Mouse (Mus musculus) intestine, embryonic 16.5 days (tissue): ENCODE measurements around the gene Commd8. TPM values are rescaled to one million over a fixed set of nuclear protein-coding genes. Genes with fewer than 3 reads are reported as not detected.
A peak's percentile ranks its signal among the peaks of the same experiment; 100 is the strongest.

Experiments used
- ATAC-seq: fragments of 200-750 bp; cut with Nextera tagmentation; 2 replicates; pipeline ENCODE4 v1.8.0; 2017; ENCODE audit warnings: moderate TSS enrichment, moderate library complexity
- H3K27ac ChIP-seq: fragments of 300-500 bp; sonication (generic); 2 replicates; pipeline ENCODE4 v1.5.1; 2014; ENCODE audit warnings: mild to moderate bottlenecking, low read length
- H3K27me3 ChIP-seq: fragments of 300-500 bp; sonication (generic); replicated peaks from 2 replicates; pipeline ENCODE4 v1.6.1; 2014; ENCODE audit warnings: low read length, control low read depth, mixed read lengths; ENCODE audit not compliant: control insufficient read depth, insufficient read depth
- H3K36me3 ChIP-seq: fragments of 300-500 bp; sonication (generic); 2 replicates; pipeline ENCODE4 v1.6.1; 2014; ENCODE audit warnings: low read length, control low read depth; ENCODE audit not compliant: control insufficient read depth, insufficient read depth
- H3K4me1 ChIP-seq: fragments of 300-500 bp; sonication (generic); 2 replicates; pipeline ENCODE4 v1.6.1; 2014; ENCODE audit warnings: low read length, control low read depth, mixed read lengths; ENCODE audit not compliant: control insufficient read depth, insufficient read depth
- H3K4me2 ChIP-seq: fragments of 300-500 bp; sonication (generic); 2 replicates; pipeline ENCODE4 v1.6.1; 2014; ENCODE audit warnings: low read depth, low read length, control low read depth
- H3K4me3 ChIP-seq: fragments of 300-500 bp; sonication (generic); 2 replicates; pipeline ENCODE4 v1.5.1; 2014; ENCODE audit warnings: mild to moderate bottlenecking, low read length
- H3K9ac ChIP-seq: fragments of 300-500 bp; sonication (generic); 2 replicates; pipeline ENCODE4 v1.6.1; 2014; ENCODE audit warnings: low read depth, low read length
- H3K9me3 ChIP-seq: fragments of 300-500 bp; sonication (generic); 2 replicates; pipeline ENCODE4 v1.6.1; 2016; ENCODE audit warnings: low read length, control low read depth; ENCODE audit not compliant: control insufficient read depth
- WGBS: fragments of 180-500 bp; shearing (Covaris S2); extraction: QIAGEN DNeasy Blood & Tissue Kit; methylation state at CpG from one replicate; pipeline ENCODE4 v1.1.7; 2014; 5-methylcytosine and 5-hydroxymethylcytosine counted together
- polyA plus RNA-seq: library from polyadenylated mRNA; unstranded; fragments of >200 nt; fragmentation: Nextera tagmentation; extraction: Ambion mirVana; gene quantifications from 2 replicates; pipeline ENCODE4 v1.2.1, GENCODE M21; 2015

Commd8 gene
- polyA plus RNA-seq, result 127 and 129 TPM in 2 replicates

DNA sequence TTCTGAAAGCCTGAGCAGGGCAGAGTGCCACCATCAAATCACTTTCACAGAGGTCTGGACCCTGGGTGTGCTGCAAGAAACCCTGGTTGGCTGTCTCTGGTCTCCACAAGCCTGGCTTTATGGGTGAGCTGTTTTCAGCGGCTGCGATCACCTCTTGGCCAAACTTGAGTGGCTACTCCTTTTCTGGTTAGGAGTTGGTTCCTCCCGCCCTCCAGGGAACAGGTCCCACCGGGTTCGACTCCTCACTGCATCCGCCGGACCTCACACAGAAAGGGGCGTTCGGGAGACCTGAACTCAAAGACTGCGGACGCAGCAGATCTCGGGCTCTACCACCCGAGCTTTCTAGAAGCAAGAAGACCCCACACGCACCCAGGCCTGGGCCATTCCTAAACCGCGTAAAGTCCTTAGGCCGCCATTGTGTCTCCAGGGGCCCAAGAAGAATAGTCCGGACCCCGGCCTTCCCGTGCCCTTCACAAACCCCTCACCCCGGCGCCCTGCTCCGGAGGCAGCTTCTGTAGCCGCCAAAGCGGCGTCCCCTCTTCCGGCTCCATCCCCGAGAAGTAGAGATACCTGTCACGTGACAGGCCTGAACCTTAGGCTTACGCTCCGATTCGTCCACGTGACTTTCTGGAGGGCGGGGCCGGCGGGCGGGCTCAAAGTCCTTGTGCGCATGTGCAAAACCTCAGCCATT is at the start of gene Commd8:
TSS of gene Commd8 (minus strand) at position 596 of the 691 bp plus-strand sequence.
- H3K27ac ChIP-seq, result peak within 1 kb of the TSS; percentile 70
- under 1% methylated on average over 38 of the region's 38 CpGs for WGBS
- no peaks in the 10 kb centered on the region for H3K27me3 ChIP-seq
- peak; percentile 90 for ATAC-seq
- H3K9ac ChIP-seq, result peak within 1 kb of the TSS; percentile 84
- peak within 1 kb of the TSS; percentile 73 for H3K4me3 ChIP-seq
- no peaks in the 10 kb centered on the region for H3K9me3 ChIP-seq
- H3K4me1 ChIP-seq, result peaks cover 9% of the 10 kb centered on the region
- H3K36me3 ChIP-seq, result no peaks in the 10 kb centered on the region; the same call in 1 of the 2 replicates
- H3K4me2 ChIP-seq, result peak within 1 kb of the TSS; percentile 86

DNA sequence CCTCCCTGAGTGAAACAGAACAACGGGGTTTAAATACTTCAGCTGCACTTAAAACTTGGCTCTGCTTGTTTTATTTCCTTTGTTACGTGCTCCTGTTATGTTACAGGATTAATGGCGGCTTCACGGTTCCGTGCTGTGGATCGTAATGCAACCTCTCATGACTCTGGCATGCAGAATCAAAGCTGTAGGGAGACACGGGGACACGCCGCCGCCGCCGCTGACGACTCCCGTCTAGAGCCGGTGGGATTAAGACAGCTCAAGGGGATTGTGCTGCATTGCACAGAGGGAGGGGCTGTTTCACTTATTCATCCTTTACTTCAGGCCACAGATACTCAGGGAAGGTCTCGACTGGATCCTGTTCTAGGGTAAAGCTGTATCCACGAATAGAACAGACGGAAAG is 43.8 kb upstream of the Commd8 start:
- ATAC-seq, result no peak
- Histone ChIP-seq H3K4me2 (peak overlapping the region; percentile 7; the same call in 1 of the 2 replicates), H3K4me1 (no peaks in the 10 kb centered on the region; the same call in 1 of the 2 replicates), H3K9me3 (no peaks in the 10 kb centered on the region), H3K36me3 (no peaks in the 10 kb centered on the region), H3K4me3 (no peak overlapping the region), H3K9ac (no peak overlapping the region), H3K27me3 (no peaks in the 10 kb centered on the region), H3K27ac (no peak overlapping the region)
- WGBS, result 76% methylated on average over 18 of the region's 18 CpGs

DNA sequence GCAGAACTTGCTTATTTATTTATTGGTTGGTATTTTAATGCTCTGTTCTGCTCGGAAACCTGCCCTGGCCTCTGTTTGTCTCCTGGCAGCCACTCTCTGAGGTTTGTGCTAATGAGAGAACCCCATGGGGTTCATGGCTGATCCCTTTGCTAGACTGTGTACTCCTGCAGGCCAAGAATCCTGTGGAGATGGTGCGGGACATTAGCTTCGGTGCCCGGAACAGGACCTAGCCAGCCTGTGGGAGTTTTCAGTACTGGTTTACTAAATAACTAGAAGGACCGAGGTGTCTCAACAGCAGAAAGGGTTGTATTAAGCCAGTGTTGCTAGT is 42.8 kb upstream of the Commd8 start:
- Histone ChIP-seq H3K27ac (no peak overlapping the region), H3K36me3 (no peaks in the 10 kb centered on the region), H3K4me2 (no peak overlapping the region), H3K27me3 (no peaks in the 10 kb centered on the region), H3K9me3 (no peaks in the 10 kb centered on the region), H3K4me3 (no peak overlapping the region), H3K9ac (no peak overlapping the region), H3K4me1 (no peaks in the 10 kb centered on the region; the same call in 1 of the 2 replicates)
- ATAC-seq, result no peak
- 80% methylated on average over 5 of the region's 5 CpGs for WGBS

DNA sequence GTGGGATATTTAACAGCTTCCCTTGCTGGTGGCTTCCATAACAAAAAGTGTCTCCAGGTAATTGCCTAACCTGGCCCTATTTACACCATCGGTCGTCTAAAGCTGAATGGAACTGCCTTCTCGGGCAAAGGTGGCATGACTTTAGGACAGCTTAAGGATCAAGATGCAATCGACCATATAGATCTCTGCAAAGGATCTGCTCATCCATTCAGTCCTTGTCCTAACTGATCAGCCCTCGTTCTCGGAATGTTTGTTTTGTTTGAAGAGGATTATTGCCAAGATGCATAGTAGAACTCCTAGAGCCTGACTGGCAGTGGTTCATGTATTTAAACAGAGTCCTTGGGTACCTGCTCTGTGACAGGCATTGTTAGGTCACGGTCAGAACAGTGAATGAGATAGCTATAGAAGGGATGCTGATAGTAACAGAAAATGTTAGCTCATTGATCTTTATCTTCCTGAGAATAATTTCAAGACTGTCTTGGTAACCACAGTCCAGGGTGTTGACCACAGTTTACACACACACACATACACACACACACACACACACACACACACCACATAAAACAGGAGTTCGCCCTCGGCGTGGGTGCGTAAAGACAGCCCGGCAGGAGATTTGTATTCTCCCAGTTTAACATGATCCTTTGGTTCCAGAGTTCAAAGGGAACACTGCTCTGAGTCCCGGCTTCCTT is 42.3 kb upstream of the Commd8 start:
- no peak overlapping the region for H3K9ac ChIP-seq
- no peak overlapping the region for H3K27ac ChIP-seq
- no peaks in the 10 kb centered on the region for H3K9me3 ChIP-seq
- H3K27me3 ChIP-seq, result no peaks in the 10 kb centered on the region
- 69% methylated on average over 13 of the region's 13 CpGs for WGBS
- no peaks in the 10 kb centered on the region for H3K36me3 ChIP-seq
- H3K4me2 ChIP-seq, result no peak overlapping the region
- H3K4me3 ChIP-seq, result no peak overlapping the region
- no peak for ATAC-seq
- no peaks in the 10 kb centered on the region; the same call in 1 of the 2 replicates for H3K4me1 ChIP-seq

DNA sequence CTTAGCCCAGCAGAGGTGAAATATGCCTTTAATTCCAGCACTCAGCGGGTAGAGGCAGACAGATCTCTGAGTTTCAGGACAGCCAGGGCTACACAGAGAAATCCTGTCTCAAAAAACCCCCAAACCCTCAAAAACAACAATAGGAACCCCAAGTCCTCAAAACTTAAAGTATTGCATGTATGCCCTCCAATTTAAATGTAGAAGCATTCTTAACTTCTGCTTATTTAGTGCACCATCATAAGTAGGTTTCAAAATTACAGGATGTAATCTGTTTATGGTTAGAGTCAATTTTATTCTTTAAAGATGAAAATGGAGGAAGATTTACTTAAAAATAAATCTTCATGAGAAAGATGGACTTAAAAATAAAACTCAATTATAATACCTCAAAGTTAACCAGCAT is 40.5 kb upstream of the Commd8 start:
- no peak overlapping the region for H3K4me3 ChIP-seq
- no peak overlapping the region for H3K4me2 ChIP-seq
- H3K9me3 ChIP-seq, result no peaks in the 10 kb centered on the region
- 81% methylated on average over 1 of the region's 1 CpGs for WGBS
- H3K27me3 ChIP-seq, result no peaks in the 10 kb centered on the region
- no peak overlapping the region for H3K9ac ChIP-seq
- no peak for ATAC-seq
- H3K27ac ChIP-seq, result no peak overlapping the region
- H3K36me3 ChIP-seq, result no peaks in the 10 kb centered on the region
- H3K4me1 ChIP-seq, result peaks cover 3% of the 10 kb centered on the region; the same call in 1 of the 2 replicates

DNA sequence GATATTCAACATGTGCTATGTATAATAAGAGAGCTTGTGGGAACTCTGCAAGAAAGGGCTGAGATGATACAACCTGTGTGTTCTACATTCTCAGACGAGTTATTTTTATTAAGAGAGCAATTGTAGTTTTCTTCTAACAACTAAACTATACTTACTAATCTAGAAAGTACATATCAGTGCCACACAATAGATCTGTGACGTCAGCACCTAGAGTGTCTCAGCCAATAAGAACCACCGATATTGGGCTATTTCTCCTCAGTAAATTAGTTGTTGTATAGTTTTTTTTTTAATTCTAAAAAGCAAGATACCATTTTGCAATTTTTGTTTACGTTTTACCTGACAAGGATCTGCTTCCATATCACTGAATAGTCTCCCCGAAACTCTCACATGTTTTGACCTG is 37.3 kb upstream of the Commd8 start:
- H3K4me2 ChIP-seq, result no peak overlapping the region
- ATAC-seq, result no peak

DNA sequence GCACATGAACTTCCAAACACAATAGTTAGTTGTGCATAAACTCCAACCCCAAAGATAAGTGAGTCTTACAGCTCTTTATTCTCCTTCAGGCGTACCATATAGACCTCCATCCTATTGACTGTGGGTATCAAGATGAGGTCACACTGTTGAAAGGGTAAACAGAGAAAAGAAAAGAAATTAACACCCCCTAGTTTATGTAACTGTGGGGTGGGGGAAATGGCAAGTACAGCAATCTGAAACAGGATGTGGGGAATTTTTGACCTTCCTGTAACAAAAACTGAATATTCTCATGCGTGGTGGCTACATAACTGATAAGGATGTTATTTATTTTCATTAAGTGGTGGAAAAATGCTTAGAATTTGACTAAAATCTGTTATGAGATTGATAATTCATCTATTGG is 36.5 kb upstream of the Commd8 start:
- Histone ChIP-seq H3K27me3 (no peaks in the 10 kb centered on the region), H3K27ac (no peak overlapping the region), H3K9ac (no peak overlapping the region), H3K4me2 (no peak overlapping the region), H3K4me1 (peaks cover 3% of the 10 kb centered on the region; the same call in 1 of the 2 replicates), H3K36me3 (no peaks in the 10 kb centered on the region), H3K4me3 (no peak overlapping the region), H3K9me3 (no peaks in the 10 kb centered on the region)
- WGBS, result 77% methylated on average over 2 of the region's 2 CpGs
- ATAC-seq, result no peak

More for the DNA sequence above, 37.3 kb upstream of the Commd8 start:
- H3K9ac ChIP-seq, result no peak overlapping the region
- H3K36me3 ChIP-seq, result no peaks in the 10 kb centered on the region
- no peaks in the 10 kb centered on the region for H3K9me3 ChIP-seq
- no peak overlapping the region for H3K27ac ChIP-seq
- 89% methylated on average over 5 of the region's 5 CpGs for WGBS
- no peaks in the 10 kb centered on the region for H3K27me3 ChIP-seq
- H3K4me3 ChIP-seq, result no peak overlapping the region
- peaks cover 3% of the 10 kb centered on the region; the same call in 1 of the 2 replicates for H3K4me1 ChIP-seq

DNA sequence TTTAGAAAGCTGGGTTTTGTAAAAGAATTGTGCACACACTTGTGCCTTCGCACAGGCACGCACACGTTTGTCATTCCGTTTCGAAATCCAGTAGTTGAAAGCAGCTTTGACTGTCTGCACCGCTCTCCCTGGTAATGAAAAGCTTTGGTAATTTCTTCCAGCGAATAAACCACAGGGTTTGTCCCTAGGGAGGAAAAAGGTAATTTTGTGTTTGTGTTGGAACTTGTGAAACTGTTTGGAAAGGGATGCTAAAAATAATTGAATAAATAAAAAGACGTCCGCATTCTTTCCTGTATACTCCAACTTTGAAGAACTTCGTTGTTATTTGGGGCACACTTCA is 35.7 kb upstream of the Commd8 start:
- Histone ChIP-seq H3K27ac (no peak overlapping the region), H3K4me1 (peaks cover 3% of the 10 kb centered on the region; the same call in 1 of the 2 replicates), H3K36me3 (no peaks in the 10 kb centered on the region), H3K9ac (peak overlapping the region; percentile 68), H3K4me3 (peak overlapping the region; percentile 62), H3K9me3 (no peaks in the 10 kb centered on the region), H3K4me2 (peak overlapping the region; percentile 47), H3K27me3 (no peaks in the 10 kb centered on the region)
- 8% methylated on average over 10 of the region's 10 CpGs for WGBS
- peak; percentile 37 for ATAC-seq

DNA sequence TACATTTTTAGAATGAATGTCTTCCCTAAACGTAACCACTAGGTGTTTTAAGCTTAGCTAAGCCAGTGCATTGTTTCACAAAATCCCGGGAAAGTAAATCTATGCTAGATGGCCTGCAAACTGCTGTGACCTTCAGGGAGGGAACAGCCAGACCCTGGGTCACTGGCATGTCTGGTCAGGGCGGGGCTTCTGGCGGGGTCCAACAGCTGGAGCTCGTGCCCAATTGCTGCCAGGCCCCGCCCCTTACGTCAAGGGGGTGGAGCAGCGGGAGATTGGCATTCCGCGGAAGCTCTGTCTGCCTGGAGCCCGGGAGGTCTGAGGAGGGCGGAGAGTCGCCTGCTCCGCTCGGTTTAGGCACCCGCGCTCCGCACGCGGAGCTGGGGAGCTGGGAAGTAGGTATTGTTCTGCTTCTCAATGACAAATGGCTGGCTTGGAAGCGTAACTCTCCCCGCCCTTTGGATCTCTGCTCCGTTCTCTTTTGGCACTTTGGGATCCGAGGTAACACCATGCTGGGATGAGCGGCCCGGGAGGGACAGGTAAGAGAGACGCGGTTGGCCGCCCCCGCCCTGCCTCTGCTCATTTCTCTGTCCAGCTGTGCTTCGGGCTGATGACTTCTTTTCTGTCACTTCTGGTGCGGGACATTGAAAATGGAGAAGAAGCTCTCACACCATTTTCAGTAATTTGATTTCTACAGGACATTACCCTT is 35.2 kb upstream of the Commd8 start:
- Histone ChIP-seq H3K36me3 (no peaks in the 10 kb centered on the region), H3K4me3 (peak overlapping the region; percentile 62), H3K9ac (peak overlapping the region; percentile 68), H3K4me2 (peak overlapping the region; percentile 47), H3K9me3 (no peaks in the 10 kb centered on the region), H3K27ac (peak overlapping the region; percentile 20; the same call in 1 of the 2 replicates), H3K27me3 (no peaks in the 10 kb centered on the region), H3K4me1 (peaks cover 3% of the 10 kb centered on the region; the same call in 1 of the 2 replicates)
- under 1% methylated on average over 32 of the region's 32 CpGs for WGBS
- ATAC-seq, result peak; percentile 99
